Mouse (Mus musculus): ENCODE data around the gene Cadm3. TPM values are rescaled to one million over a fixed set of nuclear protein-coding genes. Genes with fewer than 3 reads are reported as not detected.

Cadm3 gene
- polyA plus RNA-seq, 1 experiment from 2014 or later, result 59.8 TPM

DNA sequence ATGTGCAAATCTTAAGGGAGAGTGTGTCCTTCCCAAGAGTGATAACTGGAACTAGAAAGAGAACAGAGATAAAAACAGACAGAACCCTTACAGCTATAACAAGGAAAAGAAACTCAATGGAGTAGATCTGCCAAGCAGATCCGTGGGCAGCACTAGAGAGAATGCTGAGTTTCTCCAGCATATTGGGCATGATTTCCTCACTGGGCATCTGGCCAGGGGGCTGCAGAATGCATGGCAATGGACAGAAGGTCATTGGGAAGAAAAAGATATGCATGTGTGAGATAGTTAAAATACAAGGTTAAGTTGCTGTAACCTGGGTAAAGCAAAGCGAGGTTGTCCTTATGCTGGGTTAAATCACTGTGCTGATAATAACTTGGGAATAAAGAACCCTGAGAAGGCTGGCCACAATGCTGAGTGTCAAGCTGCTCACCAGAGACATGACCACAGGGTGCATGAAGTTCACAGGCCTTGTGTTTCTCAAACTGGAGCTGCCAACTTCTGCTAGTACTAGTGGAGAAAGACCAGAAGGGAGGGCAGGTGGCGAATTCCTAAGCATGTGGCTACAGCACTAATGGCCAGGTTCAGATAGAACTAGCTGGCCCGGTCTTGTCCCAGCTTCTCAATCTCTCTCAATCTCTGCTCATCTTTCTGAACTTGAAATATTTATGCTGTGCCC lies 3.2 kb downstream of the Cadm3 start:
- H3K36me3 ChIP-seq (ENCODE audit: control insufficient read depth, insufficient read depth, low read length), result 0 out of 2 replicates have a peak, but pooled peaks cover 7% of the 10 kb centered on the region
- H3K4me2 ChIP-seq (ENCODE audit: low read length), result no peak overlapping the region
- no peak overlapping the region for H3K27ac ChIP-seq (ENCODE audit: low read depth, low read length)
- H3K27me3 ChIP-seq (replicated peaks; ENCODE audit: control insufficient read depth, insufficient read depth, low read length), result no peaks in the 10 kb centered on the region
- DNase-seq (ENCODE audit: low spot score) (no peak), ATAC-seq (no peak)
- no peak overlapping the region for H3K9ac ChIP-seq (ENCODE audit: low read length)
- WGBS, result 81% methylated on average over 4 of the region's 4 CpGs
- peaks cover 24% of the 10 kb centered on the region for H3K4me1 ChIP-seq (ENCODE audit: control insufficient read depth, insufficient read depth, low read length)
- no peaks in the 10 kb centered on the region for H3K9me3 ChIP-seq (replicated peaks; ENCODE audit: control insufficient read depth, low read length)
- H3K4me3 ChIP-seq (ENCODE audit: low read depth, low read length), result no peak overlapping the region

DNA sequence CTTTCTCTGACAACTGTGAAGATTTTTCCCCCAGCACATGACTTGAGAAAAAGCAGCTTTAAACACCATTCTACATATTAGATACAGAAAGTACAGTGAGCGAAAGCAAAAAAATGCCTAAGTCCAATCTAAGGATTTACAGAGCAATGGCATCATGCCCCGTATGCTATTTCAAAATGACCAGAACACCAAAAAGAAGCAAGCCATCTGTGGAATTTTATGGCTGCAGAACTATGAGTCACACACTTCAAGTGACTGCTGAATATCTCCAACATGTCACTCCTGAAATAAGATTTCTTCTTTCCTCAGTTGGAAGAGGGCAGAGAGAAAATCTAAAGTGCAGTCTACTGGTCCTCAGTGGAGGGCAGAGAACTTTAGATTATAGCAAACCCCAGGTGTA lies 4.1 kb downstream of the Cadm3 start:
- Histone ChIP-seq H3K27me3 (replicated peaks; ENCODE audit: control insufficient read depth, insufficient read depth, low read length) (no peaks in the 10 kb centered on the region), H3K9ac (ENCODE audit: low read length) (no peak overlapping the region), H3K9me3 (replicated peaks; ENCODE audit: control insufficient read depth, low read length) (no peaks in the 10 kb centered on the region), H3K36me3 (ENCODE audit: control insufficient read depth, insufficient read depth, low read length) (0 out of 2 replicates have a peak, but pooled peaks cover 7% of the 10 kb centered on the region), H3K4me3 (ENCODE audit: low read depth, low read length) (no peak overlapping the region), H3K27ac (ENCODE audit: low read depth, low read length) (no peak overlapping the region), H3K4me2 (ENCODE audit: low read length) (no peak overlapping the region), H3K4me1 (ENCODE audit: control insufficient read depth, insufficient read depth, low read length) (peaks cover 26% of the 10 kb centered on the region)
- no peak for DNase-seq (ENCODE audit: low spot score)
- WGBS, result 96% methylated on average over 2 of the region's 2 CpGs
- no peak for ATAC-seq

DNA sequence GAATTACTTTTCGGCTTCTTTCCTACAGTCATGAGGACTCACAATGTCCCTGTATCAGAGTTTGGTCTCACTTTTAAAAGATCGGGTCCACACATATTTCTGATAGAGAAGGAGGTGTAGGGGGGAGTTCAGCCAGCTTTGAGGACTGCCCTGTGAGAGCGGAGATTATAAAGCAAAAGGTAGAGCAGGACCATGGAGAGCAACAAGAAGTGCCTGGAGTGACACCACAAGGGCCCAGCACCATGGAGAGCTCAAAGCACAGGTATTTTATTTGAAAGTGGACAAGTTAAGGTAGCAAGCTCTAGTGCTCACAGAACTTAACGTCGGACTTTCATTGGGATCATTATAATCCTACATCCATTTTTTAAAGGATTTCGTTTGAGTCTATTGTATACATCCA lies 5.8 kb downstream of the Cadm3 start:
- no peak overlapping the region for H3K4me2 ChIP-seq (ENCODE audit: low read length)
- H3K4me1 ChIP-seq (ENCODE audit: control insufficient read depth, insufficient read depth, low read length), result peaks cover 24% of the 10 kb centered on the region
- WGBS, result 48% methylated on average over 6 of the region's 6 CpGs
- no peaks in the 10 kb centered on the region for H3K27me3 ChIP-seq (replicated peaks; ENCODE audit: control insufficient read depth, insufficient read depth, low read length)
- DNase-seq (ENCODE audit: low spot score), result no peak
- H3K9me3 ChIP-seq (replicated peaks; ENCODE audit: control insufficient read depth, low read length), result no peaks in the 10 kb centered on the region
- H3K36me3 ChIP-seq (ENCODE audit: control insufficient read depth, insufficient read depth, low read length), result 0 out of 2 replicates have a peak, but pooled peaks cover 14% of the 10 kb centered on the region
- ATAC-seq, result no peak
- no peak overlapping the region for H3K4me3 ChIP-seq (ENCODE audit: low read depth, low read length)
- no peak overlapping the region for H3K27ac ChIP-seq (ENCODE audit: low read depth, low read length)
- no peak overlapping the region for H3K9ac ChIP-seq (ENCODE audit: low read length)

DNA sequence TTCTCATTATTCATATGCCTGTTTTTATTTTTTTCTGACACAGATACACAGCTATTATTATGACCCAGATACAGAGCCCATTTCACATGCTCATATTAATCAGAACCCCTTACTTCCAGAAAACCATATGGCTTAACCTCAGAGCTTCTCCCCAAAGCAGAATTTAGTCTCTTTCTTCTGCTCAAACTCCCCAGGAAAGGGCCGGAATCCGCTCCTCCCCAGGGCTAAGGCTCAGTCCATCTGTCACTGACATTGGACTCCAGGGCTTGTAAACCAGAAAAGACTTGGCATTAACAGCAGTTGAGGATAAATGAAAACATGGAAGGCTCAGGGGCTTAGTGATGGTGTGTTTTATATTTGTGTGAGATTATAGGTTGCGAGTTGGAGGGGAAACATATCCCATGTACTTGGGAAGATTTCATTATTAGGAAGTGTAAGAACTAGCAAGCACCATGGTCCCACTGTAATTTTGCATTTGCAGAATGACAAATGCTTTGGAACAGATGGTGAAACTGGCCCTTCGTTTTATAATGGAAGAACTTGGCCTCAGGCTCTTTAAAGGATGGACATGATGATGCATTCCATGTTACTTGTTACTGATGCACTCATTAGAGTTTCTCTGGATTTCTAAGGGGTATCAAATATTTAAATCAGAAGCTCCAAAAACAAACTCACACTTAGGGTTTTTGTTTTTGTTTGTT lies 7.8 kb downstream of the Cadm3 start:
- Histone ChIP-seq H3K4me2 (ENCODE audit: low read length) (no peak overlapping the region), H3K36me3 (ENCODE audit: control insufficient read depth, insufficient read depth, low read length) (0 out of 2 replicates have a peak, but pooled peaks cover 17% of the 10 kb centered on the region), H3K4me1 (ENCODE audit: control insufficient read depth, insufficient read depth, low read length) (peaks cover 11% of the 10 kb centered on the region), H3K4me3 (ENCODE audit: low read depth, low read length) (no peak overlapping the region), H3K27ac (ENCODE audit: low read depth, low read length) (no peak overlapping the region), H3K9ac (ENCODE audit: low read length) (no peak overlapping the region), H3K27me3 (replicated peaks; ENCODE audit: control insufficient read depth, insufficient read depth, low read length) (no peaks in the 10 kb centered on the region), H3K9me3 (replicated peaks; ENCODE audit: control insufficient read depth, low read length) (no peaks in the 10 kb centered on the region)
- WGBS, result 62% methylated on average over 4 of the region's 4 CpGs
- ATAC-seq (no peak), DNase-seq (ENCODE audit: low spot score) (no peak)

DNA sequence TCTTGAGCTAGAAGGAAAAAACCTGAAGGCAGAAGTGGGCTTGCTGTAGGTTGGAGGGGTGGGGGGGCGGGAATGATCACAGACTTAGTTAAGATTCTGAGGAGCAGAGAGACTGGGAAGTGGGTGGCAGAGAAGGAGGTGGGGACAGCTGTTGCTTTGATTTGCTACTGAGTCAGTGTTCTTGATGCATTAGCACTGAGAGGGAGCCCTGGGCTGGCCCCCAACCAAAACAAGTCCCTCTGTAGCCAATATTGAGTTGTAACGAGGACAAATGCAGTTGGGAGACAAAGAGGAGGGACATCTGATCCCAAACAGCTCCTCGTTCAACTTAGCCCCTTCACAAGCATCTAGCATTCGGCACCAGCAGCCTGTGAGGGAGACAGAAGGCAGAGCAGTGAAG lies 9.7 kb downstream of the Cadm3 start:
- 0 out of 2 replicates have a peak, but pooled peaks cover 11% of the 10 kb centered on the region for H3K36me3 ChIP-seq (ENCODE audit: control insufficient read depth, insufficient read depth, low read length)
- H3K27me3 ChIP-seq (replicated peaks; ENCODE audit: control insufficient read depth, insufficient read depth, low read length), result no peaks in the 10 kb centered on the region
- DNase-seq (ENCODE audit: low spot score), result no peak
- peaks cover 7% of the 10 kb centered on the region; the same call in 1 of the 2 replicates for H3K4me1 ChIP-seq (ENCODE audit: control insufficient read depth, insufficient read depth, low read length)
- no peak overlapping the region for H3K4me2 ChIP-seq (ENCODE audit: low read length)
- H3K4me3 ChIP-seq (ENCODE audit: low read depth, low read length), result no peak overlapping the region
- ATAC-seq, result peak; percentile 14; the same call in 1 of the 2 replicates
- H3K9me3 ChIP-seq (replicated peaks; ENCODE audit: control insufficient read depth, low read length), result no peaks in the 10 kb centered on the region
- 39% methylated on average over 4 of the region's 4 CpGs for WGBS
- no peak overlapping the region for H3K27ac ChIP-seq (ENCODE audit: low read depth, low read length)
- no peak overlapping the region for H3K9ac ChIP-seq (ENCODE audit: low read length)

DNA sequence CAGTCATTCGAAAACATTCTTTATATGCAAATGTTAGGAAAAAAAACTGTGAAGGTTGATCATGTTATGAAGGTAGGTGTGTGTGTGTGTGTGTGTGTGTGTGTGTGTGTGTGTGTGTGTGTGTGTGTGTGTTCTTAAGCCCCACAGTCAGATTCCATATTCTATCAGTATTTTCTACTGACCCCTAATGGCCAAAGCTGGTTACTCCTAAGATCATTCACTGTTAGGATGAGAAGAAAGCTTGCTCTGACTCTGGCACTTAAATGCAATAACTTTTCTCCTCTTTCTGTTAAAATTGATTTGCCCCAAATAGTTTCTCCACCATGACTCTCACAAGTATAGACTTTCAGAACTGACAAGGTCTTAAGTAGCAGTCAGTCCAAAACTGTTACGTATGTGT lies 10.8 kb downstream of the Cadm3 start:
- no peaks in the 10 kb centered on the region for H3K9me3 ChIP-seq (replicated peaks; ENCODE audit: control insufficient read depth, low read length)
- no peak overlapping the region for H3K9ac ChIP-seq (ENCODE audit: low read length)
- H3K27me3 ChIP-seq (replicated peaks; ENCODE audit: control insufficient read depth, insufficient read depth, low read length), result no peaks in the 10 kb centered on the region
- H3K36me3 ChIP-seq (ENCODE audit: control insufficient read depth, insufficient read depth, low read length), result 0 out of 2 replicates have a peak, but pooled peaks cover 11% of the 10 kb centered on the region
- no peak for DNase-seq (ENCODE audit: low spot score)
- no peak overlapping the region for H3K4me2 ChIP-seq (ENCODE audit: low read length)
- H3K4me1 ChIP-seq (ENCODE audit: control insufficient read depth, insufficient read depth, low read length), result peaks cover 7% of the 10 kb centered on the region; the same call in 1 of the 2 replicates
- no peak overlapping the region for H3K4me3 ChIP-seq (ENCODE audit: low read depth, low read length)
- ATAC-seq, result no peak
- WGBS, result 88% methylated on average over 2 of the region's 2 CpGs
- no peak overlapping the region for H3K27ac ChIP-seq (ENCODE audit: low read depth, low read length)

DNA sequence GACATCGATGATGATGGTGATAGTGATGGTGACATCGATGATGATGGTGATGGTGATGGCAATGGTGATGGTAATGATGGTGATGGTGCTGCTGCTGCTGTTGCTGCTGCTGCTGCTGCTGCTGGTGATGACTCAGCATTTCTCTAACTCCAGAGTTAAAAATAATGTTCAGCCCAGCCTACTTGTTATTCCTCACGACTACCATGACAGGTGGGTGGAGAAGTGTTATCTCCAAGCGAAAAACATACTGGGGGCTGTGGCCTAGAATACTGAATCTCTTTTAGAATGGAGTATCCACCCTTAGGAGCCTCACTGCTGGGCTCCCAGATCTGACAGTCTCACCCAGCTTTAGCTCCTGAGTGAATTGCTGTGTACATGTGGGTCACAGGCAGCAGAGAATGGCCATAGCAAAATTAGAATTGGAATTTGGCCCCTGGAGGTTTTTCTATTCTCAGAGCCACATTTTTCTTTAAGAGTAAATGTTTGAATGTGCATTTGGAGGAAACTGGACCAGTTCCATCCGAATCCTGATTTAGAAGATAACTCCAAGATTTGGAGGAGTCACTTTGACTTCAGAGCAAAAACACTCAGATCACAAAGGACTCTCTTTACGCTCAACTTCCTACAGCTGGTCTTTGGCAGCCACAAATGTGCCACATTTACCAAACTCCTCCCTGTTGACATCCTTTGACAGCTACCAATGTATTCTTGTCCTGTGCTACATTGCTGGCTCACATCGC lies 12.2 kb downstream of the Cadm3 start:
- no peaks in the 10 kb centered on the region for H3K9me3 ChIP-seq (replicated peaks; ENCODE audit: control insufficient read depth, low read length)
- peaks cover 10% of the 10 kb centered on the region; the same call in 1 of the 2 replicates for H3K4me1 ChIP-seq (ENCODE audit: control insufficient read depth, insufficient read depth, low read length)
- no peak overlapping the region for H3K27ac ChIP-seq (ENCODE audit: low read depth, low read length)
- no peak overlapping the region for H3K4me2 ChIP-seq (ENCODE audit: low read length)
- no peak overlapping the region for H3K4me3 ChIP-seq (ENCODE audit: low read depth, low read length)
- DNase-seq (ENCODE audit: low spot score) (no peak), ATAC-seq (no peak)
- no peaks in the 10 kb centered on the region for H3K27me3 ChIP-seq (replicated peaks; ENCODE audit: control insufficient read depth, insufficient read depth, low read length)
- WGBS, result 84% methylated on average over 7 of the region's 7 CpGs
- H3K9ac ChIP-seq (ENCODE audit: low read length), result no peak overlapping the region
- 0 out of 2 replicates have a peak, but pooled peaks cover 11% of the 10 kb centered on the region for H3K36me3 ChIP-seq (ENCODE audit: control insufficient read depth, insufficient read depth, low read length)

DNA sequence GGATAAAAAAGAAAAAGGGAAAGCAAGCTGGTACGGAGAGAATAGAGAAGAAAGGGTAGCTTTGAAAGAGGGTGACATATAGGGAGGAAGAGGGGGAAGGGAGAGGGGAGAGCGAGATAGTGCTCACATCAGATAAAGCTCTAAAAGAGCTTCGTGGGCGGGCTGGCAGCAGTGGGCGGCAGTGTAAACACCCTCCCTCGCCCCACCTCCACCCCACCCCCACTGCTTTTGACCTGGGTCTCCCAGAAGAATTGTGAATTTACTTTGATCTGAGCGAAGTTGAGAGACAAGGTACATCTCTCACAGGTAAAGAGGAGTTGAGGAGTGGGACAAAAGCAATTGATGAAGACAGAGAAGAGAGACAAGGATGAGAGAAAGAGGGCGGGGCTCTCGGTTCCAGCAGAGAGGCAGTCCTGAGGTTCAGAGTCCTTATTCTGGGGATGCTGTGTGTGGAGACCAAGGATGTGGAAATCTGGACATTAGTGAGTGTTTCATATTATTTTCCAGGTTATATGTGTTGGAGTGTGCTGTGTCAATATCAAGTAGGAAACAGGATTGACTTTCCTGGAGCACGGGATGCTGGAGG lies 17.0 kb downstream of the Cadm3 start, which contains the start of gene Aim2:
TSS of gene Aim2 (plus strand) at position 508 of the 586 bp plus-strand sequence.
- H3K9ac ChIP-seq (ENCODE audit: low read length), result peak within 1 kb of the TSS; percentile 42
- ATAC-seq, result peak; percentile 68

More for the DNA sequence above, 17.0 kb downstream of the Cadm3 start, which contains the start of gene Aim2:
- peaks cover 7% of the 10 kb centered on the region; the same call in 1 of the 2 replicates for H3K4me1 ChIP-seq (ENCODE audit: control insufficient read depth, insufficient read depth, low read length)
- H3K9me3 ChIP-seq (replicated peaks; ENCODE audit: control insufficient read depth, low read length), result no peaks in the 10 kb centered on the region
- 7% methylated on average over 9 of the region's 10 CpGs for WGBS
- peaks cover 16% of the 10 kb centered on the region for H3K36me3 ChIP-seq (ENCODE audit: control insufficient read depth, insufficient read depth, low read length)
- H3K4me3 ChIP-seq (ENCODE audit: low read depth, low read length), result peak within 1 kb of the TSS; percentile 27
- H3K27ac ChIP-seq (ENCODE audit: low read depth, low read length), result no peak within 1 kb of the TSS
- DNase-seq (ENCODE audit: low spot score), result no peak
- no peaks in the 10 kb centered on the region for H3K27me3 ChIP-seq (replicated peaks; ENCODE audit: control insufficient read depth, insufficient read depth, low read length)
- H3K4me2 ChIP-seq (ENCODE audit: low read length), result peak within 1 kb of the TSS; percentile 52
